Mouse (Mus musculus) spleen, postnatal 0 days (tissue): ENCODE data around the gene Lgals1. TPM values are rescaled to one million over a fixed set of nuclear protein-coding genes. Genes with fewer than 3 reads are reported as not detected.

Experiments used
- polyA plus RNA-seq: library from polyadenylated mRNA; unstranded; fragments of >200 nt; fragmentation: Nextera tagmentation; extraction: Ambion mirVana; gene quantifications from 2 replicates; pipeline ENCODE4 v1.2.1, GENCODE M21; 2015

Gene Lgals1
- polyA plus RNA-seq = 444 and 544 TPM in 2 replicates

GRCm38 (mm10) chr15:78926021-78926919 is at the start of gene Lgals1:
Lgals1 (plus strand) TSS chr15:78926725.

GRCm38 (mm10) chr15:78876991-78877809 is 49.3 kb upstream of the Lgals1 start, which contains the start of gene Gga1:
Gga1 (plus strand) TSS chr15:78877190.

GRCm38 (mm10) chr15:78899409-78899739 is 27.2 kb upstream of the Lgals1 start, which contains the start of gene Gm49510:
Gm49510 (plus strand) TSS chr15:78899667.

GRCm38 (mm10) chr15:78899740-78900584 is 26.6 kb upstream of the Lgals1 start, which contains the start of gene Sh3bp1:
Sh3bp1 (plus strand) TSS chr15:78899768.

GRCm38 (mm10) chr15:78913632-78914090 is 12.9 kb upstream of the Lgals1 start, which contains the start of gene Pdxp:
Pdxp (plus strand) TSS chr15:78913919.

GRCm38 (mm10) chr15:78934784-78935320 is 8.3 kb downstream of the Lgals1 start, which contains the start of gene Nol12:
Nol12 (plus strand) TSS chr15:78934933.

GRCm38 (mm10) chr15:78947657-78948056 is 21.1 kb downstream of the Lgals1 start, which contains the start of gene Triobp:
Triobp (plus strand) TSS chr15:78947724.

Other genes with a start within 250 kb of the Lgals1 start
- gene Elfn2, start 208.0 kb upstream of the Lgals1 start, polyA plus RNA-seq = 0.05 TPM in 2 replicates
- 12.7 and 15.6 TPM in 2 replicates for gene Mfng, start 153.2 kb upstream of the Lgals1 start, polyA plus RNA-seq
- gene Card10, start 123.7 kb upstream of the Lgals1 start, polyA plus RNA-seq = 2.0 and 2.5 TPM in 2 replicates
- gene Cdc42ep1, start 84.1 kb upstream of the Lgals1 start, polyA plus RNA-seq = 19.1 and 24.8 TPM in 2 replicates
- gene Lgals2, start 71.2 kb upstream of the Lgals1 start, polyA plus RNA-seq = 2.3 and 2.9 TPM in 2 replicates
- 20.4 and 24.6 TPM in 2 replicates for gene Gga1, start 49.5 kb upstream of the Lgals1 start, polyA plus RNA-seq
- 0.34 and 0.46 TPM in 2 replicates for gene Gm49510, start 27.1 kb upstream of the Lgals1 start, polyA plus RNA-seq
- 17.5 and 24.0 TPM in 2 replicates for gene Sh3bp1, start 27.0 kb upstream of the Lgals1 start, polyA plus RNA-seq
- gene Pdxp, start 12.8 kb upstream of the Lgals1 start, polyA plus RNA-seq = 5.4 and 6.1 TPM in 2 replicates
- 33.0 and 33.8 TPM in 2 replicates for gene Nol12, start 8.2 kb downstream of the Lgals1 start, polyA plus RNA-seq
- gene Triobp, start 21.0 kb downstream of the Lgals1 start, polyA plus RNA-seq = 14.7 and 17.5 TPM in 2 replicates
- gene H1f0, start 101.7 kb downstream of the Lgals1 start, polyA plus RNA-seq = 102 and 129 TPM in 2 replicates
- 0.18 TPM in 1 of 2 replicates, not detected in the other for gene Galr3, start 115.2 kb downstream of the Lgals1 start, polyA plus RNA-seq
- 57.8 and 63.1 TPM in 2 replicates for gene Ankrd54, start 136.2 kb downstream of the Lgals1 start, polyA plus RNA-seq
- gene Eif3l, start 148.5 kb downstream of the Lgals1 start, polyA plus RNA-seq = 108 and 112 TPM in 2 replicates
- gene Micall1, start 182.2 kb downstream of the Lgals1 start, polyA plus RNA-seq = 2.6 and 2.8 TPM in 2 replicates
- 225 and 245 TPM in 2 replicates for gene Polr2f, start 214.3 kb downstream of the Lgals1 start, polyA plus RNA-seq
- 0.76 and 3.3 TPM in 2 replicates for gene 1700088E04Rik, start 214.5 kb downstream of the Lgals1 start, polyA plus RNA-seq
- gene Sox10, start 238.5 kb downstream of the Lgals1 start, polyA plus RNA-seq = not detected in 2 replicates